Mouse (Mus musculus) limb, embryonic 14.5 days (tissue): ENCODE data around the gene Marveld1. TPM values are rescaled to one million over a fixed set of nuclear protein-coding genes. Genes with fewer than 3 reads are reported as not detected.

Source experiments
- ATAC-seq: fragments of 200-750 bp; cut with Nextera tagmentation; 2 replicates; pipeline ENCODE4 v1.8.0; 2017; ENCODE audit warnings: low read depth, moderate number of reproducible peaks, moderate TSS enrichment; ENCODE audit not compliant: low FRiP score
- DNase-seq: peaks from one replicate; pipeline ENCODE4 v3.0.0-alpha.2; 2015; ENCODE audit warnings: low spot score
- H3K27ac ChIP-seq: fragments of 300-500 bp; sonication (generic); replicated peaks from 2 replicates; pipeline ENCODE4 v1.5.1; 2014; ENCODE audit warnings: low read depth, mild to moderate bottlenecking, low read length, moderate library complexity, mixed read lengths
- H3K27me3 ChIP-seq: fragments of 300-500 bp; sonication (generic); 2 replicates; pipeline ENCODE4 v1.6.1; 2014; ENCODE audit warnings: low read length, mixed read lengths; ENCODE audit not compliant: control insufficient read depth, insufficient read depth
- H3K36me3 ChIP-seq: fragments of 300-500 bp; sonication (generic); 2 replicates; pipeline ENCODE4 v1.6.1; 2014; ENCODE audit warnings: mild to moderate bottlenecking, low read length, moderate library complexity, mixed read lengths; ENCODE audit not compliant: control insufficient read depth, insufficient read depth
- H3K4me1 ChIP-seq: fragments of 300-500 bp; sonication (generic); 2 replicates; pipeline ENCODE4 v1.6.1; 2014; ENCODE audit warnings: antibody characterized with exemption, low read length, mixed read lengths; ENCODE audit not compliant: control insufficient read depth, insufficient read depth
- H3K4me2 ChIP-seq: fragments of 300-500 bp; sonication (generic); replicated peaks from 2 replicates; pipeline ENCODE4 v1.6.1; 2014; ENCODE audit warnings: low read depth, mild to moderate bottlenecking, low read length, moderate library complexity; ENCODE audit not compliant: severe bottlenecking
- H3K4me3 ChIP-seq: fragments of 300-500 bp; sonication (generic); replicated peaks from 2 replicates; pipeline ENCODE4 v1.5.1; 2014; ENCODE audit warnings: low read length
- H3K9ac ChIP-seq: fragments of 300-500 bp; sonication (generic); 2 replicates; pipeline ENCODE4 v1.6.1; 2014; ENCODE audit warnings: mild to moderate bottlenecking, low read depth, low read length, moderate library complexity; ENCODE audit not compliant: severe bottlenecking
- H3K9me3 ChIP-seq: fragments of 300-500 bp; sonication (generic); 2 replicates; pipeline ENCODE4 v1.6.1; 2016; ENCODE audit warnings: low read length; ENCODE audit not compliant: control insufficient read depth
- POLR2A ChIP-seq: fragments of 200-500 bp; IDR thresholded peaks from 2 replicates; pipeline ENCODE4 v1.8.0; 2012; ENCODE audit warnings: inconsistent platforms, mild to moderate bottlenecking, moderate library complexity, borderline replicate concordance; ENCODE audit not compliant: insufficient read depth, insufficient read length; ENCODE audit errors: extremely low read depth
- WGBS: fragments of 180-500 bp; shearing (Covaris S2); extraction: QIAGEN DNeasy Blood & Tissue Kit; methylation state at CpG from one replicate; pipeline ENCODE4 v1.1.7; 2014; 5-methylcytosine and 5-hydroxymethylcytosine counted together
- polyA plus RNA-seq, 2 experiments: library from polyadenylated mRNA; depleted of rRNA in 1 of 2; stranded (reverse) in 1 of 2; unstranded in 1 of 2; fragments of >200 nt; fragmentation: Nextera tagmentation in 1 of 2; extraction: Ambion mirVana in 1 of 2; gene quantifications; 2 replicates each; pipeline versions ENCODE4 v1.2.1 to v1.2.3; 2012 to 2014

Marveld1 gene
- polyA plus RNA-seq, 2 experiments = 25.4 to 105 TPM

- H3K36me3 ChIP-seq = peaks cover 95% of the 10 kb centered on the region
- no peaks in the 10 kb centered on the region for H3K4me1 ChIP-seq
- H3K4me2 ChIP-seq = no peak overlapping the region
- H3K27me3 ChIP-seq = no peaks in the 10 kb centered on the region
- H3K9me3 ChIP-seq = no peaks in the 10 kb centered on the region
- no peak overlapping the region for H3K4me3 ChIP-seq
- no peak overlapping the region for H3K9ac ChIP-seq
- 86% methylated on average over 8 of the region's 8 CpGs for WGBS
- DNase-seq (no peak), ATAC-seq (no peak)
- no peak for TF ChIP-seq POLR2A
- no peak overlapping the region for H3K27ac ChIP-seq
Measured at GRCm38 (mm10) chr19:42120451-42120850, 26.7 kb upstream of the Marveld1 start.

GRCm38 (mm10) chr19:42124684-42125083, 22.5 kb upstream of the Marveld1 start:
- no peak overlapping the region for H3K4me2 ChIP-seq
- H3K4me1 ChIP-seq = peaks cover 9% of the 10 kb centered on the region
- no peak overlapping the region for H3K4me3 ChIP-seq
- H3K9ac ChIP-seq = no peak overlapping the region
- peaks cover 58% of the 10 kb centered on the region for H3K36me3 ChIP-seq
- H3K27me3 ChIP-seq = no peaks in the 10 kb centered on the region
- no peak overlapping the region for H3K27ac ChIP-seq
- no peak for DNase-seq
- no peak for TF ChIP-seq POLR2A
- H3K9me3 ChIP-seq = no peaks in the 10 kb centered on the region
- no peak for ATAC-seq
- WGBS = 81% methylated on average over 13 of the region's 13 CpGs

GRCm38 (mm10) chr19:42125501-42126218, 21.5 kb upstream of the Marveld1 start:
- H3K4me3 ChIP-seq = no peak overlapping the region
- H3K4me2 ChIP-seq = no peak overlapping the region
- no peak for ATAC-seq
- H3K9ac ChIP-seq = no peak overlapping the region
- peaks cover 14% of the 10 kb centered on the region for H3K4me1 ChIP-seq
- DNase-seq = no peak
- peaks cover 49% of the 10 kb centered on the region for H3K36me3 ChIP-seq
- 88% methylated on average over 11 of the region's 11 CpGs for WGBS
- no peaks in the 10 kb centered on the region for H3K27me3 ChIP-seq
- no peak for TF ChIP-seq POLR2A
- H3K27ac ChIP-seq = no peak overlapping the region
- H3K9me3 ChIP-seq = no peaks in the 10 kb centered on the region

GRCm38 (mm10) chr19:42126219-42126605, 21.0 kb upstream of the Marveld1 start:
- DNase-seq (no peak), ATAC-seq (no peak)
- 94% methylated on average over 6 of the region's 6 CpGs for WGBS
- H3K4me1 ChIP-seq = peaks cover 14% of the 10 kb centered on the region
- H3K4me2 ChIP-seq = no peak overlapping the region
- H3K4me3 ChIP-seq = no peak overlapping the region
- no peak overlapping the region for H3K9ac ChIP-seq
- H3K27ac ChIP-seq = no peak overlapping the region
- H3K36me3 ChIP-seq = peaks cover 43% of the 10 kb centered on the region
- no peak for TF ChIP-seq POLR2A
- H3K27me3 ChIP-seq = no peaks in the 10 kb centered on the region
- no peaks in the 10 kb centered on the region for H3K9me3 ChIP-seq

GRCm38 (mm10) chr19:42127024-42127423, 20.2 kb upstream of the Marveld1 start:
- Histone ChIP-seq H3K27ac (no peak overlapping the region), H3K4me2 (no peak overlapping the region), H3K9me3 (no peaks in the 10 kb centered on the region), H3K36me3 (peaks cover 35% of the 10 kb centered on the region), H3K4me1 (peaks cover 14% of the 10 kb centered on the region), H3K4me3 (no peak overlapping the region), H3K27me3 (no peaks in the 10 kb centered on the region), H3K9ac (no peak overlapping the region)
- ATAC-seq (no peak), DNase-seq (no peak)
- no peak for TF ChIP-seq POLR2A
- 89% methylated on average over 5 of the region's 5 CpGs for WGBS
